Mouse (Mus musculus) spleen, adult 2 months (tissue): ENCODE results near the gene Smurf2. TPM values are rescaled to one million over a fixed set of nuclear protein-coding genes. Genes with fewer than 3 reads are reported as not detected.
A peak's percentile ranks its signal among the peaks of the same experiment; 100 is the strongest.

ENCODE experiments used
- DNase-seq, 2 experiments: peaks; one replicate each; pipeline versions ENCODE4 v3.0.0 to v3.0.0-alpha.2; 2012 to 2021; ENCODE audit warnings: low spot score in 2 of 2, low read depth in 1 of 2
- H3K27ac ChIP-seq: fragments of 200-500 bp; 2 replicates; pipeline ENCODE4 v1.5.1; 2012; ENCODE audit warnings: low read length, inconsistent platforms; ENCODE audit not compliant: insufficient read depth
- H3K27me3 ChIP-seq: fragments of 200-500 bp; 2 replicates; pipeline ENCODE4 v1.6.1; 2012; ENCODE audit warnings: mild to moderate bottlenecking, moderate library complexity, low read length, inconsistent platforms; ENCODE audit not compliant: control insufficient read depth, insufficient read depth
- H3K36me3 ChIP-seq: fragments of 200-500 bp; 2 replicates; pipeline ENCODE4 v1.6.1; 2012; ENCODE audit warnings: mild to moderate bottlenecking, low read length, inconsistent platforms; ENCODE audit not compliant: control insufficient read depth, insufficient read depth
- H3K4me1 ChIP-seq: fragments of 200-500 bp; 2 replicates; pipeline ENCODE4 v1.6.1; 2011; ENCODE audit warnings: inconsistent platforms; ENCODE audit not compliant: control insufficient read depth, insufficient read depth, insufficient read length
- H3K4me3 ChIP-seq: fragments of 200-500 bp; 2 replicates; pipeline ENCODE4 v1.5.1; 2011; ENCODE audit warnings: mild to moderate bottlenecking, inconsistent platforms; ENCODE audit not compliant: insufficient read depth, insufficient read length; ENCODE audit errors: extremely low read depth
- CTCF ChIP-seq: fragments of 200-500 bp; IDR thresholded peaks from 2 replicates; pipeline ENCODE4 v1.5.1; 2011; ENCODE audit warnings: mild to moderate bottlenecking, inconsistent platforms; ENCODE audit not compliant: insufficient read depth, insufficient read length, insufficient replicate concordance; ENCODE audit errors: extremely low read depth
- POLR2A ChIP-seq: fragments of 200-500 bp; IDR thresholded peaks from 2 replicates; pipeline ENCODE4 v1.6.1; 2011; ENCODE audit warnings: low read depth, low read length, inconsistent platforms
- WGBS: fragments of 180-500 bp; shearing (Covaris S2); methylation state at CpG from one replicate; pipeline ENCODE4 v1.1.7; 2018; 5-methylcytosine and 5-hydroxymethylcytosine counted together
- polyA plus RNA-seq: library from polyadenylated mRNA; depleted of rRNA; stranded (reverse); fragments of >200 nt; gene quantifications from 2 replicates; pipeline ENCODE4 v1.2.3, GENCODE M21; 2012

Smurf2 gene
- polyA plus RNA-seq, 1 experiment = 4.9 TPM

GRCm38 (mm10) chr11:106908016-106908415, 12.5 kb downstream of the Smurf2 start:
- TF ChIP-seq POLR2A (no peak), CTCF (no peak)
- no peak for DNase-seq
- Histone ChIP-seq H3K36me3 (no peaks in the 10 kb centered on the region), H3K27ac (no peak overlapping the region), H3K4me1 (no peaks in the 10 kb centered on the region), H3K4me3 (no peak overlapping the region), H3K27me3 (no peaks in the 10 kb centered on the region)

DNA sequence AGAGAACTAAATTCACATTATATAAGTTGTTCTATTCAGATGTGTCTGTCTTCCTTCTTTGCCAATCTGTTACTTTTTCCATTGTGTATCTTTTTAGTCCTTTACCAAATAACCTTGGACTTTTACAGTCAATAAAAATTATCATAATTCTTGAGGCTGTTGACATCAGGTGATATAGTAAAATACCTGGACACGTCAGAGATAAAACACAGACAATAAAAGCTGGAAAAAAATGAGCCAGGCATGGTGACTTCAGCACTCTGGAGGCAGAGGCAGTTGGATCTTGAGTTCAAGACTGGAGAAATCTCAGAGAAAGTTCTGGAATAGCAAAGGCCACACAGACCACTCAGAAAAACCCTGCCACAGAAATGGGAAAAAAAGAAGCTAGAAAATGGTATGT, 13.3 kb downstream of the Smurf2 start:
- WGBS = 97% methylated on average over 1 of the region's 1 CpGs
- TF ChIP-seq POLR2A (no peak), CTCF (no peak)
- H3K27ac ChIP-seq = no peak overlapping the region
- no peaks in the 10 kb centered on the region for H3K27me3 ChIP-seq
- no peaks in the 10 kb centered on the region for H3K36me3 ChIP-seq
- no peaks in the 10 kb centered on the region for H3K4me1 ChIP-seq
- H3K4me3 ChIP-seq = no peak overlapping the region
- DNase-seq = no peak

DNA sequence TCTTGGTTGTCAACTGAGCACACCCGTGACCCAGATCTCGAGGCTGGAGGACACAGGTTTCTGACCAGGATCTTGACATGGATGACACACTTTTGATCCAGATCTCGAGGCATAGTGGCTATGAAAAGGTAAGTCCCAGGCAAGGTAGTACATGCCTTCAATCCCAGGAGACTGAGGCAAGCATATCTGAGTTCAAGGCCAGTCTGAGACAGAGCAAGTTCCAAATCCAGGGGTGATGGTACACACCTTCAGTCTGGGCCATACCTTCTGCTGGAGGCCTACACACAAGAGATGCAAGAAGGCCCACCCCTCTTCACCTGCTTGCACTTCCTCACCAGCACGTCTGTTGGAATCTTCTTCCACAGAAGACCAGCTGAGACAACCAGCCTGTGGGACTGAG, 14.8 kb downstream of the Smurf2 start:
- no peak for DNase-seq
- TF ChIP-seq POLR2A (no peak), CTCF (no peak)
- no peaks in the 10 kb centered on the region for H3K27me3 ChIP-seq
- H3K27ac ChIP-seq = no peak overlapping the region
- no peaks in the 10 kb centered on the region for H3K36me3 ChIP-seq
- 86% methylated on average over 4 of the region's 4 CpGs for WGBS
- H3K4me1 ChIP-seq = no peaks in the 10 kb centered on the region; the same call in 1 of the 2 replicates
- no peak overlapping the region for H3K4me3 ChIP-seq

- Histone ChIP-seq H3K4me1 (peaks cover 2% of the 10 kb centered on the region; the same call in 1 of the 2 replicates), H3K36me3 (no peaks in the 10 kb centered on the region), H3K27ac (no peak overlapping the region), H3K4me3 (no peak overlapping the region), H3K27me3 (no peaks in the 10 kb centered on the region)
- WGBS = 88% methylated on average over 1 of the region's 1 CpGs
- no peak for TF ChIP-seq CTCF
- no peak for TF ChIP-seq POLR2A
- no peak for DNase-seq
These were observed 20.7 kb downstream of the Smurf2 start for GRCm38 (mm10) chr11:106899804-106900203.

DNA sequence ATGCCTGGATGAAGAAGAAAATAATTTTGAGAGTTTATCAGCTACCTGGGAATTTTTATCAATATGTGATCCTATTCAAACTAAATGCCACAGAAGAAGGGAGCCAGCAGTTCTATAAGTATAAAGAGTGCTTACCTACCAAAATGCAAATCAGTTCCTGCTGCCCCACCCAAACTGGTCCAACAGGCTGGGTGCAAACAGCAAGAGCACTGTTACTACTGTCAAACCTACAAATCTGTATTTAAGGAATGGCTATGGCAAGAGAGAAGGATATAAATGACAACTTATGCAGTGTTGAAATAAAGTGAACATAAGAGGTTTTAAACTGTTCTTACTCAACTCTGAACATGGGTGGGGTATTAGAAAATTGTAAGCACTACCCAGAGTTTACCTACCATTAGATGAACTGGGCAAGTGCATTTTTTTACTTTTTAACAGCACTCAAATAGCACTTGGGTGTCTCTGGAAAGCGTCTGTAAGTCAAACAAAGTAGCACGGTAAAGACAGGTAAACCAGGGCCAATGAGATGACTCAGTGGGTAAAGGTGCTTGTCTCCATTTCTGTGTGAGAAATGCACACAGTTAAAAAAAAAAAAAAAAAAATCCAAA, 23.9 kb downstream of the Smurf2 start:
- H3K4me3 ChIP-seq = no peak overlapping the region
- no peak for TF ChIP-seq POLR2A
- TF ChIP-seq CTCF = no peak
- no peak overlapping the region for H3K27ac ChIP-seq
- WGBS = 95% methylated on average over 2 of the region's 2 CpGs
- DNase-seq = peak in 1 of 2 experiments; percentile 4
- no peaks in the 10 kb centered on the region for H3K36me3 ChIP-seq
- H3K27me3 ChIP-seq = no peaks in the 10 kb centered on the region
- H3K4me1 ChIP-seq = peaks cover 6% of the 10 kb centered on the region; the same call in 1 of the 2 replicates

DNA sequence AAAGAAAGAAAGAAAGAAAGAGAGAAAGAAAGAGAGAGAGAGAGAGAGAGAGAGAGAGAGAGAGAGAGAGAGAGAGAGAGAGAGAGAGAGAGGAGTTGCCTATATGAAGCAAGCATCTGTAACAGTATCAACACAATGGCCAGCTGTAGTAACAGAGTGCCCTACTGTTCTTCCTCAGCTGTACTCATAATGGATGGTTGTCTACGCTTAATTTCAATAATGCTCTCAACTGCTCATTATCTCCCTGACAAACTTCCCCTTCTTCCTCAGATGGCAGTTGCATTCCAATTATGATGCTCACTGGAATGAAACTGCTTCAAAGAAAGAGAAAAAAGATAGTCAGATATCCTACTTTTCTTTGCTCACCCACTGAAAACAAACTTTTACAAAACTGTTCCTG, 36.9 kb downstream of the Smurf2 start:
- Histone ChIP-seq H3K27me3 (no peaks in the 10 kb centered on the region), H3K4me3 (no peak overlapping the region), H3K36me3 (no peaks in the 10 kb centered on the region), H3K27ac (no peak overlapping the region), H3K4me1 (no peaks in the 10 kb centered on the region; the same call in 1 of the 2 replicates)
- no peak for TF ChIP-seq CTCF
- no peak for TF ChIP-seq POLR2A
- no peak for DNase-seq
- 89% methylated on average over 1 of the region's 1 CpGs for WGBS

DNA sequence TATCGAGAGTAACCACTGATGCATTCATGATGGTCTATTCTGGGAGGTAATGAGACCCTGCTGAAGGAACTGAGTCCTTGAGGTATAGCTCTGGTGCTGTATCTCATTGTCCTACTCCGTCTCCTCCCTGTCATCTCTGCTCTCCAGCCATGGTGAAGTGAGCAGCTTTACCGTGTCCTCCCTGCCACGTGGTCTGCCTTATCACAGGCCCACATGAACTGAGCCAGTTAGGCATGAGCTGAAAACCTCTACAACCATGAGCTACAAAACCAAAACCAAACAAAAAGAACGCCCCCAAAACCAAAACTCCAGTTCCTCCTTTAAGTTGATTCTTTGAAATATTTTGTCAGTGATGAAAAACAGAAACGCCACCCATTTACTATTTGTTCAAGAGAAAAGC, 47.9 kb downstream of the Smurf2 start:
- 69% methylated on average over 6 of the region's 6 CpGs for WGBS
- Histone ChIP-seq H3K4me1 (no peaks in the 10 kb centered on the region; the same call in none of the 2 replicates), H3K36me3 (peaks cover 12% of the 10 kb centered on the region), H3K27ac (no peak overlapping the region), H3K4me3 (no peak overlapping the region), H3K27me3 (no peaks in the 10 kb centered on the region)
- no peak for DNase-seq
- no peak for TF ChIP-seq POLR2A
- no peak for TF ChIP-seq CTCF
